ENCODE assay signal across 8 mouse cellular contexts in the genomic region with DNA sequence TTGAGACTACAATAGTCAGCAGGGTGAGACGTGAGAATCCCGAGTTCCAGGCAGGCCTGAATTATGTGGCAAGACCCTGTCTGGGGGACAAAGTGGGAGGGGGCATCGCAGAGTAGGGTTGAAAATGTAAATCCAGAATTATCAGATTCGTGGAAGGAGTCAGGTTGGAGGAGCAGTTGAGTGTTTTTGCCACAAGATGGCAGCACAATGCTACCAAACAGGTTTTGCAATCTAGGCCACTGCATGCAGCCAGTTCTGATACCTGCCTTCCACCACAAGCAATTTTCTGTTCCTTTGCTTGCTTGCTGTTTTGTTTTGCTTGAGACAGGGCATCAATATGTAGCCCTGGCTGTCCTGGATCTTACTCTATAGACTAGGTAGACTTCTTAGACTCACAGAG. TPM values are rescaled to one million over a fixed set of nuclear protein-coding genes. Genes with fewer than 3 reads are reported as not detected.
DNase-seq lines count a peak whose midpoint lies in the region.

No protein-coding gene starts in this region.

- intact Hi-C loops in heart, postnatal 14 days (cut with DNase I) = loop anchor here (1.0 to 5.0 kb wide), 2 partner anchors 23 to 36 kb away; no protein-coding TSS in a partner anchor

- peak; percentile 81 for DNase-seq in ES-CJ7 (ENCODE audit: low read depth, low spot score)
- DNase-seq in adrenal gland, postnatal 10 days = peak; percentile 80
- DNase-seq in embryo, embryonic 9.5 days (ENCODE audit: extremely low spot score) = peak; percentile 70
- peak; percentile 73 to 83 for DNase-seq in heart, postnatal 14 days
- DNase-seq in layer of hippocampus, adult 8-10 months (ENCODE audit: low spot score in 2 of 2) = peak; percentile 54 to 77
- DNase-seq in lung, postnatal 14 days = peak; percentile 80
- DNase-seq in retina, postnatal 7 days (ENCODE audit: low read depth, low spot score) = peak; percentile 74
- peak; percentile 83 for DNase-seq in thymus, postnatal 4 days

RNA-seq across cellular contexts. Expression of gene Cox7a1, which starts 2.6 kb away (rescaled TPM):
- 1,000 to 10,000 TPM; 1,474 to 1,616 TPM for total RNA-seq in adrenal gland, postnatal 10 days (2021)
- total RNA-seq in heart, postnatal 14 days (2021) = 1,000 to 10,000 TPM; 1,873 to 1,882 TPM
- 1 to 10 TPM; 4.4 to 6.9 (median 5.1) TPM for total RNA-seq in layer of hippocampus, adult 8-10 months (2022)

RNA-seq across cellular contexts. Expression of gene Zfp146, which starts 11.8 kb away (rescaled TPM):
- total RNA-seq in adrenal gland, postnatal 10 days (2021) = 10 to 100 TPM; 57.4 to 65.2 TPM
- 10 to 100 TPM; 29.6 to 34.9 TPM for total RNA-seq in heart, postnatal 14 days (2021)
- 10 to 100 TPM; 49.0 to 54.7 (median 50.3) TPM for total RNA-seq in layer of hippocampus, adult 8-10 months (2022)

RNA-seq across cellular contexts. Expression of gene Capns1, which starts 17.3 kb away (rescaled TPM):
- total RNA-seq in adrenal gland, postnatal 10 days (2021) = 100 to 1,000 TPM; 444 to 475 TPM
- total RNA-seq in heart, postnatal 14 days (2021) = 100 to 1,000 TPM; 285 to 301 TPM
- total RNA-seq in layer of hippocampus, adult 8-10 months (2022) = 100 to 1,000 TPM; 196 to 240 (median 227) TPM

RNA-seq across cellular contexts. Expression of gene Polr2i, which starts 50.4 kb away (rescaled TPM):
- 100 to 1,000 TPM; 103 to 108 TPM for total RNA-seq in adrenal gland, postnatal 10 days (2021)
- total RNA-seq in heart, postnatal 14 days (2021) = 10 to 100 TPM; 52.8 to 55.5 TPM
- total RNA-seq in layer of hippocampus, adult 8-10 months (2022) = 10 to 100 TPM; 49.2 to 52.5 (median 49.3) TPM

RNA-seq across cellular contexts. Expression of gene Tbcb, which starts 50.8 kb away (rescaled TPM):
- 10 to 100 TPM; 73.6 to 81.0 TPM for total RNA-seq in adrenal gland, postnatal 10 days (2021)
- 10 to 100 TPM; 47.4 to 60.8 TPM for total RNA-seq in heart, postnatal 14 days (2021)
- 100 to 1,000 TPM; 110 to 130 (median 118) TPM for total RNA-seq in layer of hippocampus, adult 8-10 months (2022)

Comparison
In these comparisons a context has a peak if more than half of its experiments do, and no peak if none do; other contexts are left out.
1. Peak in every context shown above with its lines: DNase-seq.
2. RNA of gene Cox7a1, which starts 2.6 kb away (total RNA-seq): 1,873 to 1,882 TPM in heart, postnatal 14 days and 1,474 to 1,616 TPM in adrenal gland, postnatal 10 days; 4.4 to 6.9 TPM in layer of hippocampus, adult 8-10 months; every median in the first group is over 100 times any median in the second.